Comparison of ENCODE assay signal across 15 mouse cellular contexts in genomic region chr3:40428021-40428420, GRCm38 (mm10).
DNase-seq lines count a peak whose midpoint lies in the region; ATAC-seq and TF ChIP-seq lines count a peak whose summit lies in the region.
"Had no signal": no experiment of that assay in that cellular context is flagged by ENCODE, and none has a peak within 500 bp of the region (broad histone marks: within the 10 kb centered on the region; RNA-seq: fewer than 3 reads in every experiment).

No protein-coding gene starts in this region.

- no peaks in the 10 kb centered on the region for H3K36me3 ChIP-seq in kidney, postnatal 0 days (ENCODE audit: insufficient read depth, low read length)
- no peaks in the 10 kb centered on the region for H3K36me3 ChIP-seq in midbrain, postnatal 0 days (ENCODE audit: insufficient read depth, low read length)
- H3K36me3 ChIP-seq in midbrain, embryonic 15.5 days (replicated peaks): no peaks in the 10 kb centered on the region
- H3K36me3 ChIP-seq in midbrain, embryonic 13.5 days: no peaks in the 10 kb centered on the region
- H3K36me3 ChIP-seq: hindbrain, embryonic 15.5 days; lung, embryonic 15.5 days; neural tube, embryonic 13.5 days had no signal

- no peak for ATAC-seq in kidney, postnatal 0 days (replicated peaks; ENCODE audit: low FRiP score, low read depth)
- no peak for ATAC-seq in midbrain, postnatal 0 days (ENCODE audit: low FRiP score)
- no peak for ATAC-seq in midbrain, embryonic 15.5 days (replicated peaks)
- ATAC-seq in midbrain, embryonic 13.5 days: no peak
- ATAC-seq: intestine, postnatal 0 days had no signal

- H3K9ac ChIP-seq in kidney, postnatal 0 days (ENCODE audit: low read depth, low read length): no peak overlapping the region
- no peak overlapping the region for H3K9ac ChIP-seq in midbrain, postnatal 0 days (replicated peaks; ENCODE audit: low read length, poor library complexity, severe bottlenecking)
- H3K9ac ChIP-seq in midbrain, embryonic 15.5 days: no peak overlapping the region
- H3K9ac ChIP-seq in midbrain, embryonic 13.5 days (replicated peaks): no peak overlapping the region
- H3K9ac ChIP-seq: hindbrain, embryonic 15.5 days; lung, embryonic 15.5 days; neural tube, embryonic 13.5 days had no signal

- WGBS in kidney, postnatal 0 days: 63% methylated on average over 5 of the region's 5 CpGs
- 66% methylated on average over 5 of the region's 5 CpGs for WGBS in midbrain, postnatal 0 days
- whole genome bisulfite sequencing in midbrain, embryonic 15.5 days: 72% methylated on average over 5 of the region's 5 CpGs
- WGBS in midbrain, embryonic 13.5 days: 79% methylated on average over 5 of the region's 5 CpGs

- no peak for TF ChIP-seq CTCF in kidney, postnatal 0 days (IDR thresholded peaks at IDR 0.05; ENCODE audit: low read depth)
- no peak for TF ChIP-seq CTCF in midbrain, postnatal 0 days (IDR thresholded peaks at IDR 0.05)

- no peaks in the 10 kb centered on the region for H3K27me3 ChIP-seq in kidney, postnatal 0 days (ENCODE audit: insufficient read depth, low read length)
- no peaks in the 10 kb centered on the region for H3K27me3 ChIP-seq in midbrain, postnatal 0 days (ENCODE audit: insufficient read depth, low read length)
- no peaks in the 10 kb centered on the region for H3K27me3 ChIP-seq in midbrain, embryonic 15.5 days (replicated peaks)
- H3K27me3 ChIP-seq in midbrain, embryonic 13.5 days: no peaks in the 10 kb centered on the region
- H3K27me3 ChIP-seq: hindbrain, embryonic 15.5 days; lung, embryonic 15.5 days; neural tube, embryonic 13.5 days had no signal

- H3K27ac ChIP-seq in kidney, postnatal 0 days: no peak overlapping the region
- H3K27ac ChIP-seq in midbrain, postnatal 0 days (ENCODE audit: low read depth, low read length): no peak overlapping the region
- H3K27ac ChIP-seq in midbrain, embryonic 15.5 days: no peak overlapping the region
- H3K27ac ChIP-seq in midbrain, embryonic 13.5 days: no peak overlapping the region
- H3K27ac ChIP-seq: hindbrain, embryonic 15.5 days; lung, embryonic 15.5 days; neural tube, embryonic 13.5 days had no signal

- H3K4me1 ChIP-seq in kidney, postnatal 0 days (replicated peaks; ENCODE audit: insufficient read depth, low read length): no peaks in the 10 kb centered on the region
- no peaks in the 10 kb centered on the region for H3K4me1 ChIP-seq in midbrain, postnatal 0 days (ENCODE audit: insufficient read depth, low read length)
- no peaks in the 10 kb centered on the region for H3K4me1 ChIP-seq in midbrain, embryonic 15.5 days
- H3K4me1 ChIP-seq in midbrain, embryonic 13.5 days (replicated peaks): no peaks in the 10 kb centered on the region
- H3K4me1 ChIP-seq: hindbrain, embryonic 15.5 days; lung, embryonic 15.5 days; neural tube, embryonic 13.5 days had no signal

- no peak overlapping the region for H3K4me2 ChIP-seq in kidney, postnatal 0 days (ENCODE audit: low read length)
- no peak overlapping the region for H3K4me2 ChIP-seq in midbrain, postnatal 0 days (ENCODE audit: low read depth, low read length, poor library complexity, severe bottlenecking)
- no peak overlapping the region for H3K4me2 ChIP-seq in midbrain, embryonic 15.5 days
- no peak overlapping the region for H3K4me2 ChIP-seq in midbrain, embryonic 13.5 days (replicated peaks)
- H3K4me2 ChIP-seq: hindbrain, embryonic 15.5 days; lung, embryonic 15.5 days; neural tube, embryonic 13.5 days had no signal

- DNase-seq in gastrocnemius, adult 18-20 months (ENCODE audit: low spot score): peak; percentile 54
- DNase-seq in gastrocnemius, postnatal 10 days: no peak
- DNase-seq in kidney, postnatal 0 days (ENCODE audit: low spot score): peak; percentile 67
- DNase-seq in kidney, adult 9 months: no peak
- peak; percentile 51 for DNase-seq in midbrain, postnatal 0 days (ENCODE audit: low spot score)
- DNase-seq in skeletal muscle tissue, adult 2 months (ENCODE audit: low read depth, low spot score): peak; percentile 68
- DNase-seq: gastrocnemius, postnatal 14 days; thymus, postnatal 36 days had no signal

- no peak overlapping the region for H3K4me3 ChIP-seq in kidney, postnatal 0 days (replicated peaks; ENCODE audit: low read depth, low read length)
- no peak overlapping the region for H3K4me3 ChIP-seq in midbrain, postnatal 0 days (ENCODE audit: low read depth, low read length)
- no peak overlapping the region for H3K4me3 ChIP-seq in midbrain, embryonic 15.5 days
- H3K4me3 ChIP-seq in midbrain, embryonic 13.5 days (replicated peaks): no peak overlapping the region
- H3K4me3 ChIP-seq: erythroblast, embryonic 14.5 days; hindbrain, embryonic 15.5 days; lung, embryonic 15.5 days; neural tube, embryonic 13.5 days had no signal

- H3K9me3 ChIP-seq in kidney, postnatal 0 days (replicated peaks; ENCODE audit: low read length): no peaks in the 10 kb centered on the region
- no peaks in the 10 kb centered on the region for H3K9me3 ChIP-seq in midbrain, postnatal 0 days (ENCODE audit: low read length)
- no peaks in the 10 kb centered on the region for H3K9me3 ChIP-seq in midbrain, embryonic 15.5 days
- H3K9me3 ChIP-seq in midbrain, embryonic 13.5 days: no peaks in the 10 kb centered on the region
- H3K9me3 ChIP-seq: hindbrain, embryonic 15.5 days; lung, embryonic 15.5 days; neural tube, embryonic 13.5 days had no signal

Comparison
In these comparisons a context has a peak if more than half of its experiments do, and no peak if none do; other contexts are left out.
1. DNase-seq: peak in gastrocnemius, adult 18-20 months (single experiment), kidney, postnatal 0 days (single experiment), midbrain, postnatal 0 days (single experiment) and skeletal muscle tissue, adult 2 months (single experiment); none in gastrocnemius, postnatal 10 days (single experiment) and kidney, adult 9 months (single experiment).